Mouse (Mus musculus): Measurements from ENCODE around the gene Creb1.

Gene Creb1

DNA sequence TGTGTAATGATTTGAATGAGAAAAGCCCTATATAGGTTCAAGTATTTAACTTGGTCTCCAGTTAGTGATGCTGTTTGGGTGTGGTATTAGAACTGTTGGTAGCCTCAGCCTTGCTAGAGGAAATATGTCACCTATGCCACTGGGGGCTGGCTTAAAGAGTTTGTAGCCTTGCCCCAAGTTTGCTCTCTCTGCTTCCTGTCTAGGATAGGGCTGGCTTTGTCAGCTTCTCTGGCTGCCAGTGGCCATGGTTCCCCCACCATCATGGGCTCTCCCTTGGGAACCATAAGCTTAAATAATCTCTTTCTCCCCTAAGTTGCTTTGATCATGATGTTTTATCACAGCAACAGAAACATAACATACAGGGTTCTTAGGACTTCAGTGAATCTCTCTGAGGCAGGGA, 92.8 kb downstream of the Creb1 start:
- TF ChIP-seq GATA4 (IDR thresholded peaks at IDR 0.05; ENCODE audit: insufficient replicate concordance, low read length) = no peak

DNA sequence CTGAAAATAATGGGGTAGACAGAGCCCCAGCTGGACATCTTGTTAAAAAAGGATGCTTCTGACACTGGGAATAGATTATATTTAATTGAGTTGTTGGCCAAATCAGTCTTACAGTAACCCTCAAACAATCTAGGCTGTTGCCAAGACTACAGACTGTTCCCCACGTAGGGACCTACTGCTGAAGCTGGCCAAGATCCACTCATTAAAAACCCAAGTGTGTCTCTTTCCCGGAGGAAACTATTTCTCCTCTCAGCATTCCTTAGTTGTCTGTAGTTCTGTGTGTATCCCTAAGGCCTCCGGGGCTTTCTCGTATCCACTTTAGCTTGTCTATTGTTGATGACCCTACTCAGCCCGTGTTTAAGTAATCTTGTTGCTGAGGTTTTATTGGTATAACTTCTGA, 99.1 kb downstream of the Creb1 start:
- no peak for TF ChIP-seq GATA4 (IDR thresholded peaks at IDR 0.05; ENCODE audit: insufficient replicate concordance, low read length)

DNA sequence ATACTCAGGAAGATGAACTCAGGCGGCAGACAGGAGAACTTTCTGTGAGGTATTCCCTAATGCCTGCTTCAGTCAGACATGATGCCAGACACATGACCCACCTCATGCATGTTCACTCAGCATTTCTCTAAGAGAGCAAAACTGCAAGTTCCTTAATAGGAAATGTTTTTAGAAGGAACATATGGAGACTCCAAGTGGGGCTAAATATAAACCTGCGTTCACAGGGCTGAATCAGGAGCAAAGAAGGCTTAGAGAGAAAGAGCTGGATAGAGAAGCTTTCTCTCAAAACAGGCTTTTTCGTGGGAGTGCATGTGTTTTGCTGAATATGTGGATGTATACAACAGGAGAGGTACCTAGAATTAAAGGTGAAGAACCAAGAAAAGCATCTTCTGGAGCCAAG, 100.8 kb downstream of the Creb1 start:
- TF ChIP-seq GATA4 (IDR thresholded peaks at IDR 0.05; ENCODE audit: insufficient replicate concordance, low read length) = no peak

DNA sequence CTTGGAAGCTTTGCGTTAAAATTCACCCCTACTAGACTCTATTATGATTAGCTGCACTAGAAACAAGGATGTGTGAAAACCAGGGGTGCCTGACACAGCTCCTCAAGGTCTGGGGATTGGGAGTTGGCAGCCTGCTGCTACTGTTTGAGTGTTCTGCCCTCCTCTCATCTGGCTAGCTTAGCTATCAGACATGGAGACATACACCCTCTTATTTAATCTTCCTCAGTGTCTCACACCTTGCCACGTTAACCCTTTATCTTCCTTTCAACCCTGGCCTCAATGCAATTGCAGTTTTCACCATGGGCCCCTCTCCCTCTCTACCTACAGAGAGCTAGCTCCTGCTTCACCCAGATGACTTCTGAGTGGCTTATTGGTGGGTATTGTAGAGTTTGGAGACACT, 103.2 kb downstream of the Creb1 start:
- no peak for TF ChIP-seq GATA4 (IDR thresholded peaks at IDR 0.05; ENCODE audit: insufficient replicate concordance, low read length)

DNA sequence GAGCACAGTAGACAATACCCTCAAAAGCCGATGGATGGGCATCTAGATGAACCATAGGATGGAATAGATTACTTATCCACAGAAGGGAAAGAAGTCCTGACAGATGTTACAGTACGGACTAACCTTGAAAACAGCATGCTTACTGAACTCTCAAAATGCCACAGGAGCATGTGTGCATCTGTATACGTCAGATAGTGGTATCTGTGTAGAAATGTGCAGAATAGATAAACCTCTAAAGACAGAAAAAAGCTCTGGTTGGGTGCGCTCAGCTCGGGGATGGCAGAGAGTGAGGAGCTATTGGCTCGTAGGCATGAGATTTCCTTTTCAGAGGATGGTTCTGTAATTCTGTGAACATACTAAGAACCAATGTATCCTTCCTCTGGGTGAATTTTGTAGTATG, 106.8 kb downstream of the Creb1 start:
- no peak for TF ChIP-seq GATA4 (IDR thresholded peaks at IDR 0.05; ENCODE audit: insufficient replicate concordance, low read length)

DNA sequence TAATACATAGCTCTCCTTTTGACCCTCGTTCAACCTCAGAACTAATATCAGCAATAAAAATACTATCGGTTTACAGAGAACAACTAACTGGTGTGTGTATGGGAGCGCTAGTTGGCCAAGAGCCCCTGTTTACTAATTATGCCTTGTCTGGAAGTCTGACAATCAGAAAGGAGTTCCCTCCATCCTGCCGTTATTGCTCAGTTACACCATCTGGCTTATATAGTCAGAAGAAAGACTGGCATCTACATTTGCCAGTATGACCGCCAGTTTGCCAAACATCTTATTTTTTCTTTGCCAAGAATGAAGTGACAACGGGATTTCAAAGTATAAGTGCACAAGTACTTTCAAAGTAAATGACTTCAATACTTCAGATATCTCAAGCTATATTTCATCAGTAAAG, 108.6 kb downstream of the Creb1 start:
- no peak for TF ChIP-seq GATA4 (IDR thresholded peaks at IDR 0.05; ENCODE audit: insufficient replicate concordance, low read length)

DNA sequence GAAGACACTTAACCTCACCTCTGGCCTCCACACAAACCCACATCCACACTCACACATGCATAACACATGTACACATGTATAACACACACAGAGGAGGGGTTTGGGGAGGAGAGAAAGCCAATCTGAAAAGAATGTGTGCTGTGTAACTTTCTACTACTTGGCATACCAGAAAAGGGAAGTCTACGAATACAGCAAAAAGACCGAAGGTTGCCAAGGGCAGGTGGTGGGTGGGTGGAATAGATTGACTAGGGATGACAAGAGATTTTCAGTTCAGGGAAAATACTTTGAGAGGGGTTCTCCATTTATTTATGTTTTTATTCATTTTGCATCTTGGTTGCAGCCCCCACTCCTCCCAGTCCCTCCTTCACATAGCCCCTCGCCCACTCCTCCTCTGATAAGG, 112.1 kb downstream of the Creb1 start:
- no peak for TF ChIP-seq GATA4 (IDR thresholded peaks at IDR 0.05; ENCODE audit: insufficient replicate concordance, low read length)

DNA sequence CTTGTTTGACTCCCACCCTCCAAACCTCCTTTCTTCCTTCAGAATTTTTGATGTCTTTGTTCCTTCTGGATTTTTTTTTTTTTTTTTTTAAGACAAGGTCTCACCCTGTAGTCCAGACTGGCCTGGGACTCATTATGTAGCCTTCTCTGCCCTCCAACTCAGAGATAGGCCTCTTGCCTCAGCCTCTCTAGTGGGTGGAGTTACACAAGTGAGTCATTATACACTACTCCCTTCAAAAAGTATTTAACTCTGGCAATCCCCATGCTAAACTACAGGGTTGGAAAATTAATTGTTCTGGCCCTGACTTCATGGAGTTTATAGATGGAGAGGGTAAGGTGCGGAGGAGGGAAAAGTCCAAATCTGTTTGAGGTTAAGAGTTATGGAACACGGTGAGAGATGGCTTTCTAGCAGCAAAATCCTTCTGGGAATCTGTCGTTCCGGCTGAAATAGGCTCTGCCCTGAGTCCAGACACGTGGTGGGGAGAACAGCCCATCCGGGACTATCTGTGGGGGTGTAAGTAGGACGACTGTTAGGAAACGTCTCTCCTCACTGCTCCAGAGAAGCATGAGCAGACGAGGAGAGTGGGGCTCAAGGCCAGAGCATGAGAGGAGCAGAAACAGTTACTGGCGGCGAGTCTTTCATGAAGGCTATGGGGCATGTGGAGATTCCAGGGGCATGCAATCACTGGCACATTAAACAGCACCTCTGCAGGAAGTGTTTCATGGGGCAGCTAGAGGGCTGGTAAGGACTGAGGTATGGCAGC, 117.1 kb downstream of the Creb1 start:
- TF ChIP-seq GATA4 (IDR thresholded peaks at IDR 0.05; ENCODE audit: insufficient replicate concordance, low read length) = no peak

DNA sequence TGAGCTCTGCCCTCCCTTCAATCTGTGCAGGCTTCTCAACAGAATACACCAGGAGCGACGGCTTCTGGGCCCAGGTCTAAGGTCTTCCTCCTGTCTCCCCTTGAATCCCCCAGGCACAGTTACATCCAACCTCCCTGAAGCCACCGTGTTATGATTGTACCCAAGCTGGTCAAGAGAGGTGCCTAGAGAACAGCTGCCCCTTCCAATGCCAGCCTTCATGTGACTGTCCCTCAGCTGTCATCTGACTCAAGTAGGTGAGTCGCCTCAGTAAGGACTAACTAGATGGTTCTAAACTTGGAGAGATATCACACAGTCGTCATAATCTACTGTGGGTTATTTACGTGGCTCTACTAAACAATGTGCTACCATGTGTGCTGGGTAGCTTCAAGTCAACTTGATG, 121.3 kb downstream of the Creb1 start:
- no peak for TF ChIP-seq GATA4 (IDR thresholded peaks at IDR 0.05; ENCODE audit: insufficient replicate concordance, low read length)

Measured in liver, adult (tissue).